Mouse (Mus musculus) 3134 (cell line): Measurements from ENCODE around the gene Smyd3.

ENCODE experiments used
- DNase-seq: peaks from one replicate; pipeline ENCODE4 v3.0.0-alpha.2; 2011; ENCODE audit warnings: low spot score; ENCODE audit not compliant: insufficient read length; ENCODE audit errors: extremely low read depth

The Smyd3 gene

DNA sequence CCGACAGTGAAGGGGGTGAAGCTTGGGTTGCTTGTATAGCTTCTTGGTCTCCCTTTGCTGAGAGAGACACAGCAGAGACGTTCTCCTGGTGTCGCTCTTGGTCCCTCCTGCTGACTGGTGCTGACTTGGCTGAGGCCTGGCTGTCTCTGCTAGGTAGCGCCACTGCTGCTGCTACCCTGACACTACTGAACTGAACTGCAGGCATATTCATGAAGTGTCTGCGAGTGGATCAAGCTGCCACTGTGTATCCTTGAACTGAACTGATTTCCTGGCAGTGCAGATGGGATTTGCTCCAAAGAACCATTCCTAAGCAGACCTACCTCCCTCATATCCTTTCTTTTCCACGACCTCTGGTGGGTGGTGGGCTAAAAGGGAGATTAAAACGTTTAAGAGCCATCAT, 523.6 kb downstream of the Smyd3 start:
- DNase-seq, result no peak

DNA sequence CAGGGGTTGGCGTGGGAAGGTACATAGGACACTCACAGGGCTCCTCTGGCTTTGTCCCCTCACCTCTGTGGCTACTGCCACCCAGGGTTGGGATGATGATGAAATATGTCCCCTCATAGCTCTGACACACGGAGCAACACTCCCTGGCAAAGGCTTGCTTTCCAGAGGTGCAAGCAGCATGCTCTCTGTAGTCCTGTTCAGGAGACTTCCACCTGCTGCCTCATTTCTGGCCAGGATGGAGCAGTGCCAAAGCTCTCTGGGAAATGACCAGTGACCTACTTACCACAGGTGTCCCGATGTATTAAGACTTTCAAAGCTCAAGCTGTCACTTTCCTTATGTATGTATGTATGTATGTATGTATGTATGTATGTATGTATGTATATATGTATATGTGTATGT, 525.3 kb downstream of the Smyd3 start:
- DNase-seq, result no peak

DNA sequence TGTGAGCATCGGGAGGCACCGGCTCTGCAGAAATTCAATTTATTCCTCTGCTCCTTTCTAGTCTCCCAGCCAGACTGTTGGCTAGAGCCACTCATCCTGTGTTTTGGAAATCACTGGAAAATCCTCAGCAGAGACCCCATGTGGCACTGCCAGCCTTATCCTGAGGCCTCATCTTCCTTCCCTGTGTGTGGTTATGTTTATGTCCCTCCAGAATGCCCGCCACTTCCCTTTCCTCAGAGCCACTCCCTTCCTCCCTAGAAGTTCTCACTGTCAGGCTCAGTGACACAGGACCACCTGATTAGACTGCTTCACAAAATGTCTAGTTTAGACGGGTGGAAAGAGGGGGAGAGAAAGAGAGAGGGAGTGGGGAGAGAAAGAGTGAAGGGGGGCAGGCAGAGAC, 526.4 kb downstream of the Smyd3 start:
- no peak for DNase-seq

DNA sequence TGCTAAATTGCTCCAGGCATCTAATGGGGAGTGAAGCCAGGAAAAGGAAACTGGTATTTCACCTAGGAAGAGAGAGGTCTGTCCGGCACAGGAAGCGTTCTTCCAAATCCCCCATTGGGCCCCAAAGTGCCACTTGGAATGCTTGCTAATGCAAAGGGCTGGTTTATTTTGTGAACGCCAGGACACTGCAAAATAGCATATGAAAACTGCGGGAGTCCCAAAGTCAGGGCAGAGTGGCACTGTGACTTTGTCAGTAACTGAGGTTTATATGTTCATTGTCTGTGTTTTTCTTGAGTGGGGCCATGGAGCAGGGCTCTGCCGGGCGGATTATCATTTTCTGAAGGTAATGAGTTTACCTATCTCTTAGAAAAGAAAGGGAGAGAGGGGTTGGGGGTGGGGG, 526.8 kb downstream of the Smyd3 start:
- DNase-seq, result no peak

DNA sequence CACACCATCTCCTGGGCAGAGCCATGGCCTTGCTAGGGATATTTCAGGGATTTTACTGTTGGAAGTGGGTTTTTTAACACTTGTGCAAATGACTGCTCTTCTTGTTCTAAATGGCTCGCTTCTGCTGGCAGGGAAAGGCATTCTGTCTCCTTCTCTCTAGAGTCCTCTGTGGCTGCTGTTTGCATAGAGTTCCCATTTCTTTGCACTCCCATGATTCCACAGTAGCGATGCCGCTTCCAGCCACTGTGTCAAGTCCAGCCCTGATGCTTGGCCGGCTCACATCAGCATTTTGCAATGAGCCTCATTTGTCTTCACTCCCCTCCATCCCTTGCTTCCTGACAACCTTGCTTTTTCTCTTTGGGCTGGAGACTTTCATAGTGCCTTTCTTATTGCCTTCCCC, 528.4 kb downstream of the Smyd3 start:
- DNase-seq, result no peak

DNA sequence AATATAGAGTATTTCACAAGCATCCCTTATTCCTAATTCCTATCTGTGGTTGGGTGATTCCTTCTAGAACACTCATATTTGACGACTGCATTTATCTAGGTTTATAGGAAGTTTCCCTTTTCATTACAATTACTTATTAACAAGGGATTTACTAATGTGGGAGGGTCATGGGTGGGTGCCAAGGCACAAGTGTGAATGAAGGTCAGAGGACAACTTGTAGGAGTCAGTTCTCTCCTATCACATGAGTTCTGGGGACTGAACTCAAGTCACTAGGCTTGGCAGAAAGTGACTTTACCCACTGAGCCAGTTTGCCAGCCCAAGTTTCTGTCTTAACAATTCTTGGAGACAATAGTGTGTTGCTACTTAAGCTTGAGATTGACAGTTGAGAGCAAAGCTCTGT, 529.7 kb downstream of the Smyd3 start:
- no peak for DNase-seq

DNA sequence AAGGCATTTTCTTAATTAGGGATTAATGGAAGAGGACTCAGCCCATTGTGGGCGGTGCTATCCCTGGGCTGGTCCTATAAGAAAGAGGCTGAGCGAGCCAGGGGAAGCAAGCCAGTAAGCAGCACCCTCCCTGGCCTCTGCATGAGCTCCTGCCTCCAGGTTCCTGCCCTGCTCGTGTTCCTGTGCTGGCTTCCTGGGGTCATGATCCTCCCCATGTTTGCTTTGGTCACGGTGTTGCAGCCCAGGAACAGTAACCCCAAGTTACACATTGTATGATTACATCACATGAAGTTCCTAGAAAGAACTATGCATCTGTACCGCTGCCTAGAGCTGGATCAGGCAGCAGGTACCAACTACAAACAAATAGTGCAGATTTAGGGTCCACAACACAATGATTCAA, 536.2 kb downstream of the Smyd3 start:
- no peak for DNase-seq

DNA sequence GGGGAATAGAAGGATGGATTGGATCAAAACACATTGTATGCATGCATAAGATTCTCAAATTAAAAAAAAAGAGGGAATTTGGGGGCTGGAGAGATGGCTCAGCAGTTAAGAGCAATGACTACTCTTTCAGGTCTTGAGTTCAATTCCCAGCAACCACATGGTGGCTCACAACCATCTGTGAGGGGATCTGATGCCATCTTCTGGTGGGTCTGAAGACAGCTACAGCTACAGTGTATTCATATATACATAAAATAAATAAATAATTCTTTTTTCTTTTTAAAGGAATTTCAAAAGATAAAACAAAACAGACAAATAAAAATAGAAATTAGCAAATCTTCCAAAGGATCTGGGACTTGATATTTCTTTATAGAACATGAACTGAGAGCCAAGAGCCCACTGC, 537.7 kb downstream of the Smyd3 start:
- DNase-seq, result no peak

DNA sequence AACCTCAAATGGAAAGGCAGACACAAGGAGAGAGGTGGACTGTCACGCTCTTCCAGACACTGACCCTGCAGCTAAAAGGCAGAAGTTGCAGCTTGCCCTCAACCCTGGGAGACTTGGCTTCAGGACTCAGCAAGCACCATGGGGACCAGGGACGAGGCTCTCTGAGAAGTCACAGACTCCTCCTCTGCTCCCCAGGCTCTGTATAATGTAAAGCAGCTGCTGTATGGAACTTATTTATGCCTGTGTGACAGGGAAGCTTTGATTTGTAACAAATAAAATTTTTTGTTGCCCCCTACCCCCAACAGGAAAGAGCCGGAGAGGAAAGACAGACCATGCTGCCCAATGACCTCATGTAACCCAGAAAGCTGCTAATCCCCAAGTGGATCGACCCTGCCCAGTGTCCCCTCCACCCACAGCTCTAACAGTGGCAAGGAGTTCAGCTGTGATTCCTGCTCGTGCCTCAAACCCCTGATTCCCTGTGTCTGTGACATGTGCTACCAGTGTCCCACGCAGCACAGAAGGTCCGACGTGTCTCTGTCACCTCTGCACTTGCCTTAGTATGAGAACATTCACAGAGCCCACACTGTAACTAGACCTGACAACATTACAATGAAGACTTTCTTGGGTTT, 539.1 kb downstream of the Smyd3 start:
- no peak for DNase-seq

DNA sequence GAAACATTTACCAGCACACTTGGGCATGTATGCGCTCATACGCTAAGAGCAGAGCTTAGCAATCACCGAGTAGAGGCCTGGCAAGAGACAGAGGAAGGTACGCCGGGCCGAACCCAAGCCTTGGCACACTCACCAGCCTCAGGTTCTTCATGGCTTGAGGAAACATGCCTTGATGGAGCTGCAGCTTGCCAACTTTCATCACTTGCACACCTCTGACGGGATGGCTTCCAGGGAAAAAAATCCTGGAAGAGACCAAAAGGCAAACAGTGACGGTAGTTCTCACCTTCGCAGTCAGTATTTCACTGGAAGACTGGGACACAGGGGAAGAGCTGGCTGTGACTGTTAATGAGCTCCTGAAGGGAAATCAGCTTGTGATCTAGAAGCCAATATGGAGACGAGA, 545.8 kb downstream of the Smyd3 start:
- no peak for DNase-seq

DNA sequence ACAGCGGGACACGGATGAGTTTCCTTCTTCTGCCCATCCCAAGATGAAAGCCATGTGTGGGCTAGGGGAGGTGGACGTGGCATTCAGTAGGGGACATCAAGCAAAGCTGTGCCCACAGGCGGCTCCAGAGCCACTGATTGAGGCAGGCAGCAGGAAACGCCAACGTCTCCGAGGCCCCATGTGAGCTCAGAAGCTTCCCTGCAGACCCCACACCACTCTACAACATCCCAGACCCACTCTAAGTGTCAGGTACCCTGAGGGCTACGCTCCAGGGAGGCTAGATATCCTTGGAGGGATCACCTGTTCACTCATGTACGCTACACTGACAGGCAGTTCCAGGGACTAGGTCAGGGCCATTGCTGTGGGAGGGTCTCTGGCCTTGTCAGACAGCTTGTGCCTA, 556.2 kb downstream of the Smyd3 start:
- DNase-seq, result no peak

DNA sequence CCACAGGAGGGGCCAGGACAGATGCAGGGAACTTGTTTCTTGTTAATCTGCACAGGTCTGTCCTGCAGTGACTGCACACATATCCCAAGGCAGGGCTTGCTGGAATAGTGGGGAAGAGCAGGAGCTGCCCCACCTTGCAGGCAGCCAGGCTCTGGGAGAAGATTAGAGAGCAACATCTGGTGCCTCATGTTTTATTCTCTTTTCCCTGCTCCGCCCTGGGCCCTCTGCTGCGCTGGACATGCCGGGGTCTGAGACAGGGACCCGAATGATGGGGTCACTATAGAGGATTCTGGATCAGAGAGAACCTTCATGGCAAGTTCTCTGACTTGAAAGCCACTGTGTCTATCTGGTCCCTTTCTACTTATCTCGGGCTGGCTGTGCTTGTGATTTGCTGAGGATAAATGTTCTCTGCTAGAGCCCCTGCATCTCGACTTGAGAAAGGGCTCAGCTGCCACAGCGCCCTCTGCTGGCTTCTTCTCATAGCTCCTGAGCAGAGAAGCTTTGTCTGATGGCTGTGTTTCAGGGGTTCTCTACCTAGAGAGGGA, 557.8 kb downstream of the Smyd3 start:
- no peak for DNase-seq

DNA sequence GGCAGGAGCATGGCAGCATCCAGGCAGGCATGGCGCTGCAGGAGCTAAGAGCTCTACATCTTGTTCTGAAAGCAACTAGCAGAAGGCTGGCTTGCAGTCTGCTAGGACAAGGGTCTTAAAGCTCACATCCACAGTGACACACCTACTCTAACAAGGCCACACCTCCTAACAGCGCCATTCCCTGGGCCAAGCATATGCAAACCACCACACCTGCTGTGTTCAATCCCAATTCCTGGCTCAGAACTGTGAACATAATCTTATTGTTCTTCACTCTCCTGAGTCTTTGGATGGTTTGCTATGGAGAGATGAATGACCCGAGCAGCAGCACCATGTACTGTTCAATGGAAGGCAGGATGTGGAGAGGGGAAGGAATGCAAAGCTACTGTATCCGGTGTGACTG, 559.2 kb downstream of the Smyd3 start:
- no peak for DNase-seq

DNA sequence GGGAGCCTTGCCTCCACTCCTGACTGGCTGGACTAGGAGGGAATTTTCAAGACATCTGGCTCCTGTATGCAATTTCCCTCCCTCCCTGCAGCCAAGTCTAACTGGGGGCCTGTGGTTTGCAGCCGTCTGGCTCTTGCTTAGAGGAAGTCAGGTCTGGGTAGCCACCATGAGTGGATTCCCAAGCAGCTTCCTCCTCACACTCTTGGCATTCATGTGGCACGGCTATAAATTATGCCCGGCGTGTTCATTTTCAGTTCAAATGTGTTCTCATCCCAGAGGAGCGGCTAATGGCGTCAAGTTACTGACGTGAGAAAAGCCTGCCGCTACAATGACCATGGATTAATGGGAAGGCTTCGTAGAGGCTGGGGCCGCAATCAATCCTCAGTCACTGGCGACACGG, 564.9 kb downstream of the Smyd3 start:
- no peak for DNase-seq

DNA sequence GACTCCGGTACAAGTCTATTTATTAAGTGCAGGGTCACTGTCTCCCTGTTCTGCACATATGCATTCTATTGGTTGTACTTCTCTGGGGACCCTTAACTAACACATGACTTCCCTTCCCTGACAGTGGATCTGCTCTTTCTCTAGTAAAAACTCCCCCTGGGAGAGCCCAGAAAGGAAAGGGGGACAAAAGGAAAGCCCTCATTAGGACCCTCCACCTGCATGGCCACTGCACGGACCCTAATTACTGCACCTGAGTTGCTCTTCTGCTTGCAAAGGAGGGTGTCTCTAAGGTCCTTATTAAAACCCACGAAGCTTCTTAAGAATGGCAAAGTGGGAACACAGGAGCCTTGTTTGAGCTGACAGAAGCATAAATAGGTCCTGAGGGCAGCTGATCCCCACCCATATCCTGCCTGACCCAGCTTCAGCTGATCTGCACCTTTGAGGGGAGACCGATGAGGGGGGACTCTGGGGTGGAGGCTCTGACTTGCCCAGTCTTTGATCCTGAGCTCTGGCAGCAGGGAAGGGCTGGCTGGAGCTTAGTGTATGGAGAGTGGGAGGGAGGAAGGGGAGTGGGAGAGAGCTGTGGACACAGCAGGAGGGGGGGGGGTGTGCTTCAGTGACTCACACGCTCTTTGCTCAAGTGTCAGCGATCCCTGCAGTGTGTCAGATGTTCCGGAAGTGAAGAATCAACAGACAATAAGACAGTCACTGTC, 575.4 kb downstream of the Smyd3 start:
- no peak for DNase-seq

DNA sequence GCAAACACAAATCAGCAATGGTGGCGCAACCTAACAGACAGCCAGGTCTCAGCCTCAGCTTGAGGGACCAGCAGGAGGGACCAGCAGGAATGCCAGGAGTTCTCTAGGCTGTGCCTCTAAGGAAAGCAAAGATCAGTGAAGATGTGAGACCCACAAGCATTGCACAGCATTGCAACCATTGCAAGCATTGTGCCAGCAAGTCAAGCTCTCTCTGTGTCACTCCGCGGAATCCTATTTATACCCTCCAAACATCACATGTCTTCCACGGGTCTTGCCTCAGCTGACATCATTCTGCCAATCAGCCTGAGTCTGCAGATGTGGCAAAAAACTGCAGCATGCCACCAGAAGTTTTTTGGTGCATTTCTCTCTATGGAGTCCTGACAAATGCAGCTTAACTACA, 577.5 kb downstream of the Smyd3 start:
- no peak for DNase-seq

DNA sequence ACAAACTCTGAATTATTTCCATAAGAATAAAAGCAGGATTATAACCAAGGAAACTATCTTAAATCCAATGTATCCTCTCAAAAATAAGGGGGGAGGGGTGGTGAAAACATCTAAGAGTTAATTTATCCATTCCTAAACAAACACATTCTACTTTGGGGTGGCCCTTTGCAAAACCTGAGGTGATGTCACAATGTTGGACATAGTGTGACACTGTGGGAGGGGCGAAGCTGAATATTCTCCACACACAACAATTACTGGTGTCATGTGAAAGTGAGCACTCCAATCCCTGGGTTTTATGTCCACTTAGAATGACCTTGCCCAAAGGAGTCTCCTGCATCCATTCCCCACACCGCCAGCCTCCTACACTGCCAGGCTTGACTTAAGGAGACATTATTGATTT, 580.9 kb downstream of the Smyd3 start:
- DNase-seq, result no peak

DNA sequence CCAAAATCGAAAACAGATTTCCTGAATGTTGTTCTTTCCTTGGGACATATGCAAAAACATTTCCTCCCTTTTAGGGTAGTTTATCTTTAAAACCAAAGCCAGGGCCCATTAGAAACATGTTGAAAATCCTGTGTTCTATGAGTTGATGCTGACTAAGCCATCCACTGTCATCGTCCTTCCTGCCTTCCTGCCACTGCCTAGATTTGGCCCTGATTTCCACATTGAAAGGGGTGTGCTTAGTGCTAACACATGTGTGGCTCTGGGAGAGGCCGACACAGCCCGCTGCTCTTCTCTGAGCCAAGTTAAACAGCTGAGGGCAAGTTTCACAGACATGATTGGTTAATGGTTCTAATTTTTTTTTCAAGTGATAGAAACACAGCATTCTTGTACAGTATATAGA, 581.4 kb downstream of the Smyd3 start:
- no peak for DNase-seq

DNA sequence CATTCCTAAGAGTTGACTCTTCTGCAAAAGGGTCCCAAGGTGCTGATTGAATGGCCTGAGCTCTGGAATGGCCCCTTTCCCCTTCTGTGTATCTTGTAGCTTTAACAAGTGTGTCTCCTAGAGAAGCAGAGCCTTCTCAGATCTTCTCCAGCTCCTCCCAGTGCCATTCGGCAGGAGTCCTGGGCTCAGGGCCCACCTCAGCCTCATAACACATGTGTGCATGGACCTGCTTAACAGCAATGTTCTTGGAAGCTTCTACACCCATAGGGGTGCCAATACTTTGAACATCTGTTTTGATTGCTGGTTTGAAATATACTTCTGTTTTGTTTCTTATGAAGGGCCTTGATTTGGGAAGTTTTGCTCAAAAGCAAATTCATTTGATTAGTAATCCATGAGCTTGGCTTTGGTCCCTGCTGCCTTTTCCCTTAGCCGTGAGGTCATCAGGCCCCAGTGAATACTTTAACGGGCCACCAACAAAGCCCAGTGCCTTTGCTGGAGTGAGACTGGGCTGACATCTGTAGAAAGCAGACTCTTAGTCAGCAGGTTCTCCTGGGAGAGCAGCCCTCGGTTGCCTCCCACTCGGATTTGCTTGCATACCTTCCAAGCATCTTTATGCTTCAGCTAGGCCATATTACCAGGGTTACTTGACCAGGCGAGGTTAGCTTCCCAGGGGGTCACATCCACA, 583.7 kb downstream of the Smyd3 start:
- DNase-seq, result no peak

DNA sequence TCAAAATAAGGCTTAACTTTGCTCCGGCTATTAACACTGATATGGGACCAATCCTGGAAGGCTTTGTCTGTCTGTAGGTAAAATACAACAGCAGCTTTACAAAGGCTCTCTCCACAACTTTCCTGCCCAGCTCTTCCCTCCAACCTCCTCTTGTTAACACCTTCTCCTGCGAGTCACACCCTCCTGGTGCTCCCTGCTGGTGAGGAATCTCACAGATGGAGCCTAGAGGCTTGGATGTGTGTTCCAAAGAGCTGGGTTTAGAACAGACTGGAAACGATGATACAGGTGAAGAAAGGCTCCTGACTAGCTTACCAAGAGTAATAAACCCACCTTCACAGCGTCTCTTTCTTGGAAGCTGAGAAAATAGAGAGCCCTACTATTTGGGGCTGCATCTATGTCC, 588.3 kb downstream of the Smyd3 start:
- DNase-seq, result no peak

DNA sequence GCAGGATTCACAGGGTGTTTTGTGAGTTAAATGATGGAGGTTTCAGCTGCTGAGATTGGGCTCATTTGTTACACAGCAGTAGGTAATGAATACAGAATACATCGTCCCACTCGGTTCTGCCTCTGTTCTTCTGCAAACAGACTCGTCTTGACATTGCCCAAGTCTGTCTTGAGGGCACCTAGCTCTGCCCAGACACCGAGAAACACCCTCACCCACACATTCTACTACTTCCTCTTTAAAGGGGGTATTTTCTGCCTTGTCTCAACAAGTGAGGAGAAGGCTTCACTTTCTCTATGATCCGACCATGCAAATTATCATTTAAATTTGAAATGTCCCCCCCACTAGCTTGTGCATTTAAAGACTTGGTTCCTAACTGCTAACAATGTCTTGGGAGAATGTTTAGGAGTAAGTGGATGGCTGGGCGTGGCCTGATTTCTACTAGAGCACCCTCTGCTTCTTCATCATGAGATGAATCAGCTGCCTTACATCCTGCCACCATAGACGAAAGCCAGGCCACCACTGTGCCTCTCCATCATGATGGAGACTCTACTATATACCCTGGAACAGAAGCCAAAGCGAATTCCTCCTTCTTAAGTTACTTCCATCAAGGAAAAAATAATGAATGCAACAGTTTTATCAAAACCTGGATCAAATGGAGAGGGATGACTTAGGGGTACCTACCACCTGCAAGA, 593.2 kb downstream of the Smyd3 start:
- no peak for DNase-seq
